Mouse (Mus musculus): Measurements from ENCODE around the gene Arfgap2.
"Not testable (repeated sequence)": the region's sequence is repeated elsewhere in the genome, so short reads cannot be mapped to it uniquely, and the experiment has no call there.

Arfgap2 gene

DNA sequence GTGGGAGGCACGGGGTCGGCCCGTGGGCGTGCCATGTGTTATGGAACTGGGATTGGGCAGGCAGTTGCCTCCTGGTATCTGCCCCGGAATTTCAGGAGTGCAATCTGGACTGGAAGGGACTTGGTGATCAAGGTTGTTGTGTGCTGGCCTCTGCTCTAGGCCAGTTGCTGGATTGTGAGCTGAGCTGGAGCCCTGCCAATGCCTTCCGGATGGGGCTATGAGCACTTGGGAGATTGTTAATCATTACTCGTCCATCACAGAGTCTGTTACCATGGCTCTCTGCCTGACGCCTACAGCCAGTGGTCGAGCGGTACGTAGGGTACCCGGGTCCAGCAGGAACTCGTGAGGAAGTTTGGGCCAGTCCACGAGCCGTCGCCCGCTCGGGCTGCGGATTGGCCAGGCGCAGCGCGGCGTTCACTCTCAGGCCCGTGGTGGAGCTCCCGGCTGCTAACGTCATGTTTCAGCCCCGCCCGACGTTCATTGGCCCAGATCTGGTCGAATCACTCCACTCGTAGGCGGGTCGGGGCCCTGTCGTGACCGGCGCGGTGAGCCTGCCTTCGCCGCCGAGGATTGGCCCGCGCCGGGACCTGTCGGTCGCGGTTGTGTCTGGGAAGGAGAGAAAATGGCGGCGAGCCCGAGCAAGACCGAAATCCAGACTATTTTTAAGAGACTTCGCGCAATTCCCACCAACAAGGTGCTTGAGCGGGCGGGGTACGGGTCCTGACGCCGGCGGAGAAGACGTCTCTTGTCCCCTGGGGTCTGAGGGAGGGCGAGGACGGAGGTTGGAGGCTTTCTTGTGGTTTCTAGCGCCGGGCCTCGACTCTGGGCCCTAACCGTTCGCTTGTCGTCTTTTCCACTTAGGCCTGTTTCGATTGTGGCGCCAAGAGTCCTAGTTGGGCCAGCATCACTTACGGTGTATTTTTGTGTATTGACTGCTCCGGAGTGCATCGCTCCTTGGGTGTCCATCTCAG, at the start of gene Arfgap2:
TSS of gene Arfgap2 (plus strand) at position 264 of the 971 bp plus-strand sequence.
- DNase-seq (ENCODE audit: low spot score), result peak; percentile 94

DNA sequence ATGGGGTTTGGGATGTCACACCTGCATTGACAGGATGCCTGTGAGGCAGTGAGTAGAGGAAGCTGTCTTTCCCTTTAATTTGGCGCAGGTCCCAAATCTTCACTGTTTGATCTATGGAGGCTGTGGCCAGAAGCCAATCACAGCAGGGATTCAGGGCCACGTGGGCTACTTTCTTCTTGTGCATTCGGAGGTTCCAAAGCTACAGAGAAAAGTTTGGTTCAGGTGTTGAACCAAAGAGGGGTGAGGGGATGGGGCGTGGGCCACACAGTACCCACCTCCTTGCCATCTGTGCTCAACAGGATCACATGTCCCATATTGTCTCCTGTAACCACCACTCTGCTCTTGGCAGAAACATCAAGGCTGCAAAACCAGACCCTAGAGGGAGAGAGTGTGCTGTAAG, 47.7 kb upstream of the Arfgap2 start:
- no peak for DNase-seq (ENCODE audit: low spot score)

DNA sequence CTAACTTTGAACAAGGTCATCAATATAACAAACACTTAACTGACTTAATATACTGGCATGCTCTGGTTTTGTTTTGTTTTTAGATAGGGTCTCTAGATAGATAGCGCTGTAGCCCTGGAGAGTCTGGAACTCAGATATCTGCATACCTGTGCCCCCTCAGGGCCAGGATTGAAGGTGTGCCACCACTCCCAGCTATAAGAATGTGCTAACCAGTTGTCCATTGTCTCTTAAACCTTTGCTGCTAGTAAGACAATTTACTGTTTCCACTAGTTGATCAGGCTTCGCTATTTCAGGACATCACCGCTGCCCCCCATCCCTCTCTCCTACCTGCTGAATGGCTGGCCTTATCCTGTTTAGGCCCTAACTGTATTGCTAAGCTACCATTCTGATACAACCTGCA, 44.3 kb upstream of the Arfgap2 start:
- DNase-seq (ENCODE audit: low spot score), result no peak

DNA sequence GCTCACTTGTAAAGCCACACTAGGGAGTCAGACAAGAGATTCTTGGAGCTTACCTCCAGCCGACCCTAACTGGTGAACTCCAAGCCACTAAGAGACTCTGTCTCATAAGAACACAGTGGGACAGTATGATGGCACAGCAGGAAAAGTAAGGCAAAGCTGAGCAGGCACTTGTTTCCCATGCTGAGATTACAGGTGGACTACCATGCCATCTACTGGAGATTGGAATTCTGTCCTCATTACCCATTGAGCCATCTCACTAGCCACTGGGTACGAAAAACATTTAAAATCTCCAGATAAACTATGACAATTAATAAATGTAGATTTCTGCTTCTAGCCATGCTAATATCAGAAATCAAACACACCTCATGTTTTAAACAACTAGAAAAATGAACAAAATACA, 41.2 kb upstream of the Arfgap2 start:
- no peak for DNase-seq (ENCODE audit: low spot score)

DNA sequence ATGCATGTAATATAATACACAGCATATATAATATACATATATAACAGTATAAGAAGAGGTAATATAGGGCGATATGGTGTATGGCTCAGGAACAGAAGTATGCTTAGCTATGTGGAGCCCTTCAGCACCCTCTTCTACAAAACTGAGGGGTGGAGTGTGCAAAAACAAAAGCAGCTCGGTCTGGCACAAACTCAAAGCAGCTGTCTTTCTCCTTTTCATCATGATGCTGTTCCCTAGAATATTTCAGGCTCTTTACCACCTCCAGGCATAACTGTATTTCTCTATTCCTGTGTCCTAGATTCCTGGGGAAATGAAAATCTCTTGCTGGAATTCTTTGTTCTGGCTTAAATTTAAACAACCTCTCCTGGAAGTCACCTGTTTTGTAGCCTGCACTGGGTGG, 35.0 kb upstream of the Arfgap2 start:
- no peak for DNase-seq (ENCODE audit: low spot score)

DNA sequence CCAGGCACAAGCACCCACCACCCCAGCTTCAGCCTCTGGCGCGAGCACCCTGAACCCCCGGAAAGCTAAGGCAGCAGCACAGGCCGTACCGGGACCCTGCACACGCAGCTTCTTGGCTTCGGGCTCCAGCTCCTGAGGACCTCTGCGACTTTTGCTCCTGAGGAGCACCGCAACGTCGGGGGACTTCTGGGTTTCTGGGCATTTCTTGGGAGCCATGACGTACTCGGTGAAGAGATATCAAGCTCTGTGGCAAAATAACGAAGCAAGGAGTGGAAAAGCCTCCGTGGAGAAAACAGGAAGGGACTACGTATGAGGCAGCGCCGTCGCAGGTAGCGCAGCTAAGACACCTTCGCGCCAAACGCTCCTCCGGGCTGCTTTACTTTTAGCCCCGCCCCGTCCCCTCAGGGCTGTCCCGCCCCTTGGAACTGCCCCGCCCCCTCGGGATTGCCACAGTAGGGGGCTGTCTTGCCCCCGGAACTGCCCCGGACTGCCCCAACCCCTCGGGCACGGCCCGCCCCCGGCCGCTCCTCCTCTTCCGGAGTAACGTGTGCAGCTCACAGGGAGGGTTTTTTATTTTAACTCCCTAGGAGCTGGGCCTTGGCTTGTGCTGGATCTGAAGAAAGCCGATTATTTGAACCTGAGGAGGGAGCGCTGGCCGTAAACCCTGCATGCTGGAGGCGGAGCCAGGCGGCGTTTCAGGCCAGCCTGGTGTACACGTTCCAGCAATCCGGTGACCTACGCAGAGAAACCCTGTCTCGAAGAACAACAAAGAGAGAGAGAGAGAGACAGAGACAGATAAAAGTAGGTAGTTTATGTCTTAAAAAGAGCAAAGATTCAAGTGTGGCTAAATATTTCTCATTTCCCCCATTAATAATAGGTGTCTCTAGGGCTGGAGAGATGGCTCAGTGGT, 27.9 kb upstream of the Arfgap2 start, which contains the start of gene Ddb2:
TSS of gene Ddb2 (minus strand) at position 382 of the 910 bp plus-strand sequence.
- peak; percentile 81 for DNase-seq (ENCODE audit: low spot score)

DNA sequence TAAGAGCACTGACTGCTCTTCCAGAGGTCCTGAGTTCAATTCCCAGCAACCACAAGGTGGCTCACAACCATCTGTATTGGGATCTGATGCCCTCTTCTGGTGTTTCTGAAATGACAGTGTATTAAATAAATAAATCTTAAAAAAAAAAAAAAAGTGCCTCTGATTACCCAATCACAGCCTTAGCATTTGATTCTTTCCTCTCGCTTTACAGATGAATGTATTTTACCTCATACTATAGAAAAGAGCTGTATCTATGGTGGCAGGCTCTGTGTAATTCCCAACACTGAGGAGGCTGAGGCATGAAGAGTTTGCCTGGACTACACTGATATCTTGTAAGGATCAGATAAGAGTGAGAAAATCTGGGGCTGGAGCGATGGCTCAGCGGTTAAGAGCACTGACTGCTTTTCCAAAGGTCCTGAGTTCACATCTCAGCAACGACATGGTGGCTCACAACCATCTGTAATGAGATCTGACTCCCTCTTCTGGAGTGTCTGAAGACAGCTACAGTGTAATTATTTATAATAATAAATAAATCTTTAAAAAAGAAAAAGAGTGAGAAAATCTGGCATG, 27.2 kb upstream of the Arfgap2 start:
- DNase-seq (ENCODE audit: low spot score), result not testable (repeated sequence)

DNA sequence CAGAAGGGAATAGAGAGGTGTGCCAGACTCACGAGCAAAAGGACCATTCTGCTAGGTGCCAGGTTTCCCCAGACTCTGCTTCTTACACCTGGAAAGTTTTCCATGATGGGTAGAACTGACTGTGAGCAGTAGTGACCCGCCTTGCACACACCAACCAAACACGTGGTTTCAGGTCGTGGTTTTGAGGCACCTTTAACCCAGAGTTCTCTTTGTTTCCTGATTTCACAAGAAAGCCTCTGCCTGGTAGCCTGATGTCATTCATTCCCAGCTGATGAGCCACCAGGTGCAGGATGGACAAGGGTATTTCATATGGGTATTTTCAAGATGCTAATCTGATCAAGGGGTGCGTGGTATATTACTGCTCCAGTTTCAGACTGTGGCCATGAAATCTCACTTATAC, 22.2 kb upstream of the Arfgap2 start:
- no peak for DNase-seq (ENCODE audit: low spot score)

DNA sequence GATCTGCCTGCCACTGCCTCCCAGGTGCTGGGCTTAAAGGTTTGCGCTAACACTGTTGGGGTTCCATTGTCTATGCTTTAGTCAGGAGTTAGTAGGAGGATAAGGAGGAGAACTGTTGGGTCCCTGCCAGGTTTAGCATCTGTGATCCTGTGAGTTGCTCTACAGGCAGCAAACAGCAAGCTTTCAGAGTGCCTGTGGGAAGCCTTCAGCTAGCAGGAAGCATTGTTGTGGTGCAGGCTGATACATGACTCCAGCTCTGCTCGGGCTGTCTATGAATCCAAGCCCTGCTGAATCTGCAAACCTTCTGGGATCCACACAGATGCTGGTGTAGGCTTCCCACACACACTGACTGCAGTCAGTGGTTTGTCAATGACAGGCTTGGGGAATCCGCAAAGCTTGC, 21.4 kb upstream of the Arfgap2 start:
- DNase-seq (ENCODE audit: low spot score), result no peak

DNA sequence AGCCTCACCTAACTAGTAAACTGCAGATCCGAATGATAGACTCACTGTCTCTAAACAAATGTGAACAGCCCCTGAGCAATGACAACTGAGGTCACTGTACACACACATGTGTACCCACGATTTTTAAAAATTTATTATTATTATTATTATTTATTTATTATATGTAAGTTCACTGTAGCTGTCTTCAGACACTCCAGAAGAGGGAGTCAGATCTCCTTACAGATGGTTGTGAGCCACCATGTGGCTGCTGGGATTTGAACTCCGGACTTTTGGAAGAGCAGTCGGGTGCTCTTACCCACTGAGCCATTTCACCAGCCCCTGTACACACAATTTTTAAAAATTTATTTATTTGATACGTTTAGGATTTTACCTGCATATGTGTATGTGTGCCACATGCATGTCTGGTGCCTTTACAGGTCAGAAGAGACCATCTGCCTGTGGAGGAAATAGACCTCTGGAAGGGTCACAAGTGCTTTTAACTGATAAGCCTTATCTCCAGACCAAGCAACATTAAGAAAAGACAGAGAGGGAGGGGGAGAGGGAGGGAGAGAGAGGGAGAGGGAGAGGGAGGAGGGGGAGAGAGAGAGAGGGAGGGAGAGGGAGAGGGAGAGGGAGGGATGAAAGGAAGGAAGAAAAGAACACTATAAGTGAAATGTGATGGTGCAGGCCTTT, 20.1 kb upstream of the Arfgap2 start:
- DNase-seq (ENCODE audit: low spot score), result no peak

DNA sequence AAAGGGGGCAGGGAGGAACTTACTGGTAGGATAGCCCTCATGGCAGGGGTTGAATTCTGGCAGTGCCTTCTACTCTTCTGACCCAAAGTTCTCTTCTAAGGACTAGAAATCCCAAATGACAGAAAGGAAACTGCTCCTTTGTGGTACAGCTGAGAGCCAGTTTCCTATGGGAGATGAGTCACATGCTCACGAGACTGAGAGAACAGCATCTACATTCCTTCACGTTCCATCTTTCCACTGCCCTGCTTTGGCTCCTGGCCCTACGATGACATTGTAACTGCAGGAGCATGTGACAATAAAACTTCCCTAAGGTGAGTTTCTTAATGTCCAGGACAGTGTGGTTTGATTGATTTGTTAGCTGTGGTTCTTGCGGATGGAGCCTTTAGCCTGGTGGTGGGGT, 16.4 kb upstream of the Arfgap2 start:
- no peak for DNase-seq (ENCODE audit: low spot score)

DNA sequence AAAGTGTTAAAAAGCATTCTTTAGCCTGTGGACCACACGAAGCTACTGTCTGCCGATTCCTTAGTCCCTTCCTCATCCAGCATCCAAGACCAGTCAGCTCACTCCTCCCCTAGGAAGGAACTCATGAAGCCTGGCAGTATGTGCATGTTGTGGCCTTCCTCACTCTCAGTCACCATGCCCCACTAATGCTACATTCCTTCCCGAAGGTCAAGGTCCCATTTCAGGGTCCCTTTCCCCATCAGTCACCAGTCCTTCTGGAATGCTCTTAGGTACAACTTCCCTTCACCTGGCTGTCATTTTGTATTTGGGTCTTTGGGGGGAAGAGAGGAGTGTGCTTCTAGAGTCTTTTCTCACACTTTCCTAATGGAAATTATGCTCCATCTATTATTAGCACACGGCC, 12.8 kb upstream of the Arfgap2 start:
- DNase-seq (ENCODE audit: low spot score), result no peak

DNA sequence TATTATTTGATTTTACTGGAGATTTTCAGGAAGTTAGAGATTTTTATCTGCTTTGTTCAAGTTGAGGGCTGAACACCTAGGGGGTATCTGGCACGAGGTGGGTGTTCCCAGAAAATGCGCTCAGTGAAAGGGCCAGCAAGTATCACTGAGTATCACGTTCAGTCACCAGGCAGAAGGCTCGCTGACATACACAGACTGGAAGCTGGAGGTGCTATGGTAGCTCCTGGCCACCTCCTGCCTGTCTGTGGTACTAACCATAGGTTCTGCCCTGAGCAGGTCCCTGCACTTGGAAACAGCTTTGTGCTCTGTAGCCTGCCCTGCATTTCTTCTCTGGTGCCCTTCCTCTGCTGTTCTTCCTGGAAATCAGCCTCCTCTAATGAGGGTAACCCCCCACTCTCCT, 12.3 kb upstream of the Arfgap2 start:
- no peak for DNase-seq (ENCODE audit: low spot score)

DNA sequence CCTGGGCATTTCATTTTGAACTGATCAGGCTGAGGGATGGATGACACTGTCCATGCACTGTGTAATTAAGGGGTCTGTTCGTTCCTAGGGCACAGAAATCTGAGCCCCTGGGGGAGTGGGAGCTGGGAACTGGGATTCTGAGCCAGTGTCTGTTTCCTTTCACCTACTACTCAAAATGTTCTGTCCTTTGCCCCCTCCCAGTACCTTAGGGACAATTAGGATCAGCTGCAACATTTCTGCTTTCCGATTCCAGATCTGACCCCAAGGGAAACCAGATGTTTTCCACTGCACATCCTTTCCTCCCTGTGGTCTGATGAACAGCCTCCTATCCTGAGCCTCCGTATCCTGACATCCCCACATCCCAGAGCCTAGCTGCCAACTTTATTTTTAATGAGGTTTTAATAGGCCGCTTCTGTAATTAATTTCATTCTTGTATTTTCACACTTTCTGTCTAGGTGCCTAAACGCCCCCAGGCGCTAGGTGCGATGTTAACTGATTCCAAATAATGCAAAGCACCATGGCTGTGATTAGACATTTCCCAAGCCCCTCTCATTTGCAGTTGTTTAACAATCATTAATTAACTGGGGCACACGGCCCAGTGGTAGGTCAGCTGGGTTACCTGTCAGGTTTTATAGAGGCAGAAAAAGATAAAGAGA, 9.9 kb upstream of the Arfgap2 start:
- DNase-seq (ENCODE audit: low spot score), result no peak

DNA sequence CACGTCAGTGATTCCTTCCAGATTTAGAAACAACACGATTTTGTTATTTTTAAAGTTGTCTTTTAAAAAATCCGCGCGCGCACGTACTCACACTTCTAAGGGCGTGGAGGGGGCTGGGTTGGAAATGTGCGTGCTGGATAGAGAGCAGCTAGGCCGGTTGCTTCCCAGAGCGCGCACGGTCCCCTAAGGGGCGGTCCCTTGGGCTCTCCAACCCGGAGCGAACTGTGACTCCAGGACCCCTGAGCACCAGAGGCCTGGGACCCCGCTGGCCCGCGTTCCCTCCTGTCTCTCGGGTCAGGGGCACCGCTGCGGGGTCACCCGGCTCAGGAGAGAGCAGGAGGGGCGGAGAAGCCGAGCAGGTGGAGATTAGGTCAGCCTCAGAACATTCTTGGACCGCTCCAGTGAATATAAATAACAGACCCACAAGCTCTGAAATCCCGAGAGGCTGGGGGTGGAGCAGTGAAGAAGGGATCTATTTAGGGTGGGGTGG, 9.1 kb upstream of the Arfgap2 start, which contains the start of gene Pacsin3:
TSS of gene Pacsin3 (plus strand) at position 294 of the 490 bp plus-strand sequence.
- no peak for DNase-seq (ENCODE audit: low spot score)

DNA sequence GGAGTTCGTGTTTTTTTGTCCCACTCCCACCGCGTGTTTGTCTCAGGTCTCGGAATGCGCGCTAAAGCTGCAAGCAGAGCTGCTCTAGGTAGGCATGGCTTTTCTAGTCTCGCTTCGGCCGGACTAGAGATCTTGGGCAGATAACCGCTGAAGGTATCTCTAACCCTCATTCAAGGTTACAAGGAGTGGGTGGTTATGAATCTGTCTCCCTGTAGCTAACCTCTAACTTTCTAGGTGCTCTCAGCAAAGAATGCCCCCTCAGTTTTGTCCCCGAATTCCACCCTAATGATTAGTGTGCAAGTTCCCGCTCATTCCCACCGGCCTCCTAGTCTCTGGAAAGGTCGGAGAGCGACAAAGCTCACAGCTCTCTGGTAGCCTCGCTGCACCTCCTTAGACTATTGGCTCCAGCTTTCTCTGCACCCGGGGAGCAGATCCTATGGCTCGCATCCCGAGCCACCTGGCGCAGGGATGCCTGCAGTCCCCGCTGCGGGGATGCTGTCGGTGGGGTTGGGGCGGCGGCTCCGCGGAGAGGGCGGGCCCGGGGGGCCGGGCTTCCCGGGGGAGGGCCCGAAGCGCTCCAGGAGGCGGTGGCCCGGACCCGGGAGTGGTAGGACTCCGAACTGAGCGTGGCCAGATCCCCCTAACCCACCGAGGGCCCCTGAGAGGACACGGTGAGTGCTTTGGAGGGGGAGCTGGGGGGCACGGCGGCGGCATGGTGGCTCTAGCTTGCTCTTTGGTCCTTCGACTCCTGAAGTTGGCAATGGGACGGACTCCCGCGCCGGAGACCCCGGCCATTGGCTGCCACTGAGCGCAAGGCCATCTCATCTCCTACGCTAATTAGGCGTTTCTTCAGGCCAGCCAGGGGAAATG, 8.3 kb upstream of the Arfgap2 start:
- DNase-seq (ENCODE audit: low spot score), result no peak

DNA sequence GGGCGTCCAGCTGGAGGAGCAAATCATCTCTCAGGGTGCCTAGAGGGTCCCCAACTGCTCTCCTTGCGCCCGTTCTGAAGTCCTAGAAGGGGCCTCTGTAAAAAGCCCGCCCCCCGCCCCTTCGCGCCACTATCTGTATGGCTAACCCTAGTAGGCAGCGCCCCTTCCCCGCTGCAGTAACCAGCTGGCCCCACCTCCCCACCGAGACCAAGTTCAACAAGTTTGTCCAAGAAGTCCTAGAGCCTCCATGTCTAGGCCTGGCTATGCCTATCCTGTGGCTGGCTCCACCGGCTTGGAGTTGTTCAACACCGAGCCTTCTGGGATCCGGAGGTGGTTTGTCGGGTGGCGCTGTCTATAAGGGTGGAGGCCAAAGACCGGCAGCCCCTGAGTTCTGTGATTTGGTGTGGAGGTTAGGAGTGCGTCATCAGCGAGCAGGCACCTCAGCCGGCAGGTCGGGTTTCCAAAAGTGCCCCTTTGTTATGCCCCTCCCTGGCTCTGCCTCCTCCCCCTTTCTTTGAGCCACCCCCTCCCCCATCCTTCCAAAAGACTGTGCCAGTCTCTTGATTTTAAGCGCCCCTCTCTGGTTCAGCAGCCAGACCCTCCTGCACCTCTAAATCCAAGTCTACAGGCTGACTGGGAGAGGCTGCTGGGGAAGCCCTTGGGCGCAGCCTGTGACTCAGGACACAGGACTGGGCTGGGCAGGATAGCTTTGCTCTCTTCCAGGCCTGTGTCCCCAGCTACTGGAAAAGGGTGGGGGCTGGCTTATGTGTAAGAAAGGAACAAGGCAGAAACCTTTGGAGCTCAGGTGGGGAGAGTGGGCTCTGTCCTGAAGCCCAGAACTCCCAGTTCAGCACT, 7.4 kb upstream of the Arfgap2 start:
- no peak for DNase-seq (ENCODE audit: low spot score)

DNA sequence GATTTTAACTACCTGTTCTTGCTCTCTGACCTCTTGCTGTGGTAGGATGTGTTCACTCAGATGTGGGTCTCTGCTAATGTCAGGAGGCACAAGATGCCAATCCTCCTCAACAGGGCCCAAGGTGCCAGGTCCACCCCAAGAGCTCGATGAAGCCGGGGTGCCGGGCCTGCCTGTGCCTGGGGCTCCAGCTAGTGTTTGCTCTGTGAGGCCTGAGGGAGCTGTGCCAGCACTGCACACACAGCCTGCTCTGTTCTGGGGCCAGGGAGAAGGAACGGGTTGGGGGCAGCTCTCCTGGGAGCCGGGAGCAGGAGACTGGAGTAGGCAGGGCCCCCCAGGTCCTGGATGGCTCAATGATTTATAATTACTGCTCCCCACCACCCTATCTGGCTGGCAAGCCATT, 6.7 kb upstream of the Arfgap2 start:
- no peak for DNase-seq (ENCODE audit: low spot score)

DNA sequence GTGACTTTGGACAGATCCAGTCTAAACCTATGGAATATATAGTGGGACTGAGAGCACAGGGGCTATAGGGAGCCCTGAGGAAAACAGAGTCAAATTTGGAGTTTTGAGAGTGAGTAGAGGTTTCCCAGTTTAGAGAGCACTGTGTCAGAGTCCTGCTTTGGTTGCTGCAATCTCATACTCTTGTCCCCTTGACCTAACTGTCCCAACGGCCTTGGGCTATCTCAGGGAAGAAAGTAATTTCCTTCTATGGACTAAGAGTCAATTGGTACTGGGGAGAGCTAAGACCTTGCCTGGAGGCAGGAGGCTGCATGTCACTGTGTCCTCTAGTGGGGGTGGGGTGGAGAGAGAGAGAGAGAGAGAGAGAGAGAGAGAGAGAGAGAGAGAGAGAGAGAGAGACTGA, 5.9 kb upstream of the Arfgap2 start:
- no peak for DNase-seq (ENCODE audit: low spot score)

Measured in spleen, adult 12 weeks (tissue).